Mouse (Mus musculus): ENCODE results near the gene Rufy1. TPM values are rescaled to one million over a fixed set of nuclear protein-coding genes. Genes with fewer than 3 reads are reported as not detected.

Rufy1 gene
- total and polyA plus RNA-seq, 3 experiments: 17.8 to 18.4 TPM; not detected in 1

GRCm38 (mm10) chr11:50398803-50399202 is 32.1 kb downstream of the Rufy1 start:
- Histone ChIP-seq H3K79me2 (ENCODE audit: control insufficient read depth, insufficient read depth, low read length, poor library complexity) (no peaks in the 10 kb centered on the region), H3K9ac (ENCODE audit: control insufficient read depth, low read depth, low read length, poor library complexity, severe bottlenecking) (no peak overlapping the region), H3K27me3 (ENCODE audit: control insufficient read depth in 1 of 2, insufficient read depth in 2 of 2, low read length in 2 of 2) (no peaks in the 10 kb centered on the region), H3K9me3 (replicated peaks; ENCODE audit: insufficient read depth, low read length) (no peaks in the 10 kb centered on the region), H3K4me1 (ENCODE audit: control insufficient read depth in 1 of 2, insufficient read depth in 2 of 2, low read length in 2 of 2) (no peaks in the 10 kb centered on the region), H3K4me3 (ENCODE audit: control insufficient read depth in 1 of 2, insufficient read depth in 1 of 2, low read depth in 2 of 2, low read length in 2 of 2) (no peak overlapping the region), H3K36me3 (ENCODE audit: control insufficient read depth in 1 of 2, insufficient read depth in 2 of 2, low read length in 2 of 2) (no peaks in the 10 kb centered on the region; a peak in 2 of 4 replicates), H3K27ac (ENCODE audit: control insufficient read depth, low read depth, low read length) (no peak overlapping the region)
- no peak for DNase-seq (ENCODE audit: low read depth, low spot score)
- TF ChIP-seq MAFK (IDR thresholded peaks at IDR 0.05; ENCODE audit: borderline replicate concordance, low read depth, low read length) (no peak), NELFE (IDR thresholded peaks at IDR 0.05; ENCODE audit: low read depth, low read length) (no peak), NRF1 (IDR thresholded peaks at IDR 0.05; ENCODE audit: insufficient read depth, low read depth, low read length, poor library complexity, severe bottlenecking) (no peak), BHLHE40 (IDR thresholded peaks at IDR 0.05; ENCODE audit: borderline replicate concordance, low read depth, low read length) (no peak), JUND (IDR thresholded peaks at IDR 0.05; ENCODE audit: low read depth, low read length) (no peak), MEF2A (IDR thresholded peaks at IDR 0.05; ENCODE audit: extremely low read depth, insufficient replicate concordance, low read depth, low read length, poor library complexity, severe bottlenecking) (no peak), ZC3H11A (IDR thresholded peaks at IDR 0.05; ENCODE audit: low read depth, low read length) (no peak), TAL1 (IDR thresholded peaks at IDR 0.05; ENCODE audit: low read length) (no peak), USF2 (IDR thresholded peaks at IDR 0.05; ENCODE audit: borderline replicate concordance in 1 of 2, insufficient read depth in 1 of 2, low read depth in 1 of 2, low read length in 2 of 2) (no peak), EP300 (IDR thresholded peaks at IDR 0.05; ENCODE audit: low read depth in 1 of 2, low read length in 2 of 2) (no peak), ZMIZ1 (IDR thresholded peaks at IDR 0.05; ENCODE audit: low read depth, low read length) (no peak), USF1 (IDR thresholded peaks at IDR 0.05; ENCODE audit: low read depth, low read length) (no peak), HCFC1 (IDR thresholded peaks at IDR 0.05; ENCODE audit: low read depth, low read length) (no peak), ZNF384 (IDR thresholded peaks at IDR 0.05; ENCODE audit: low read depth, low read length) (no peak), MYC (IDR thresholded peaks at IDR 0.05; ENCODE audit: low read depth, low read length) (no peak), POLR2A (IDR thresholded peaks at IDR 0.05; ENCODE audit: control insufficient read depth in 1 of 2, insufficient read depth in 1 of 2, low read depth in 1 of 2, low read length in 2 of 2, poor library complexity in 1 of 2) (no peak), TCF12 (IDR thresholded peaks at IDR 0.05; ENCODE audit: low read depth, low read length) (no peak), MXI1 (IDR thresholded peaks at IDR 0.05; ENCODE audit: low read depth, low read length) (no peak)

GRCm38 (mm10) chr11:50397316-50397715 is 33.6 kb downstream of the Rufy1 start:
- no peaks in the 10 kb centered on the region; a peak in 2 of 4 replicates for H3K36me3 ChIP-seq (ENCODE audit: control insufficient read depth in 1 of 2, insufficient read depth in 2 of 2, low read length in 2 of 2)
- no peak for TF ChIP-seq ZMIZ1 (IDR thresholded peaks at IDR 0.05; ENCODE audit: low read depth, low read length)
- TF ChIP-seq JUND (IDR thresholded peaks at IDR 0.05; ENCODE audit: low read depth, low read length): no peak
- TF ChIP-seq NRF1 (IDR thresholded peaks at IDR 0.05; ENCODE audit: insufficient read depth, low read depth, low read length, poor library complexity, severe bottlenecking): no peak
- TF ChIP-seq GATA1 (IDR thresholded peaks at IDR 0.05; ENCODE audit: low read depth, low read length): no peak
- TF ChIP-seq SIN3A (IDR thresholded peaks at IDR 0.05; ENCODE audit: low read length): no peak
- TF ChIP-seq RAD21 (IDR thresholded peaks at IDR 0.05; ENCODE audit: low read depth, low read length): no peak
- TF ChIP-seq MAX (IDR thresholded peaks at IDR 0.05; ENCODE audit: low read length): no peak
- TF ChIP-seq USF2 (IDR thresholded peaks at IDR 0.05; ENCODE audit: borderline replicate concordance in 1 of 2, insufficient read depth in 1 of 2, low read depth in 1 of 2, low read length in 2 of 2): no peak
- no peak for TF ChIP-seq RCOR1 (IDR thresholded peaks at IDR 0.05; ENCODE audit: low read depth, low read length)
- TF ChIP-seq MEF2A (IDR thresholded peaks at IDR 0.05; ENCODE audit: extremely low read depth, insufficient replicate concordance, low read depth, low read length, poor library complexity, severe bottlenecking): no peak
- TF ChIP-seq ZKSCAN1 (IDR thresholded peaks at IDR 0.05; ENCODE audit: low read depth, low read length): no peak
- no peak for TF ChIP-seq GABPA (IDR thresholded peaks at IDR 0.05; ENCODE audit: low read depth, low read length)

More at GRCm38 (mm10) chr11:50397316-50397715, 33.6 kb downstream of the Rufy1 start:
- no peaks in the 10 kb centered on the region for H3K4me1 ChIP-seq (ENCODE audit: control insufficient read depth in 1 of 2, insufficient read depth in 2 of 2, low read length in 2 of 2)
- no peak for DNase-seq (ENCODE audit: low read depth, low spot score)
- no peaks in the 10 kb centered on the region for H3K79me2 ChIP-seq (ENCODE audit: control insufficient read depth, insufficient read depth, low read length, poor library complexity)
- no peak overlapping the region for H3K27ac ChIP-seq (ENCODE audit: control insufficient read depth, low read depth, low read length)
- no peaks in the 10 kb centered on the region for H3K27me3 ChIP-seq (ENCODE audit: control insufficient read depth in 1 of 2, insufficient read depth in 2 of 2, low read length in 2 of 2)
- no peak overlapping the region for H3K9ac ChIP-seq (ENCODE audit: control insufficient read depth, low read depth, low read length, poor library complexity, severe bottlenecking)
- no peaks in the 10 kb centered on the region for H3K9me3 ChIP-seq (replicated peaks; ENCODE audit: insufficient read depth, low read length)
- no peak overlapping the region for H3K4me3 ChIP-seq (ENCODE audit: control insufficient read depth in 1 of 2, insufficient read depth in 1 of 2, low read depth in 2 of 2, low read length in 2 of 2)
